Mouse (Mus musculus) liver, adult 2 months (tissue): ENCODE results near the gene Agpat2. TPM values are rescaled to one million over a fixed set of nuclear protein-coding genes. Genes with fewer than 3 reads are reported as not detected.
A peak's percentile ranks its signal among the peaks of the same experiment; 100 is the strongest.

Source experiments
- DNase-seq: peaks from one replicate; pipeline ENCODE4 v3.0.0-alpha.2; 2011; ENCODE audit warnings: low read depth, low spot score; ENCODE audit errors: extremely low read depth
- H3K27ac ChIP-seq: fragments of 200-500 bp; replicated peaks from 2 replicates; pipeline ENCODE4 v1.5.1; 2012; ENCODE audit warnings: low read depth, mild to moderate bottlenecking, control low read depth, inconsistent platforms, low read length; ENCODE audit not compliant: insufficient read depth
- H3K27me3 ChIP-seq: fragments of 200-500 bp; 2 replicates; pipeline ENCODE4 v1.6.1; 2012; ENCODE audit warnings: mild to moderate bottlenecking, moderate library complexity, low read length, inconsistent platforms; ENCODE audit not compliant: control insufficient read depth, insufficient read depth
- H3K36me3 ChIP-seq: fragments of 200-500 bp; 2 replicates; pipeline ENCODE4 v1.6.1; 2012; ENCODE audit warnings: low read length, inconsistent platforms; ENCODE audit not compliant: control insufficient read depth, insufficient read depth
- H3K4me1 ChIP-seq: fragments of 200-500 bp; 2 replicates; pipeline ENCODE4 v1.6.1; 2011; ENCODE audit warnings: low read length; ENCODE audit not compliant: control insufficient read depth, insufficient read depth
- H3K4me3 ChIP-seq: fragments of 200-500 bp; 2 replicates; pipeline ENCODE4 v1.5.1; 2011; ENCODE audit warnings: low read depth, mild to moderate bottlenecking, control low read depth, low read length, moderate library complexity; ENCODE audit not compliant: insufficient read depth
- H3K79me2 ChIP-seq: fragments of 200-500 bp; 2 replicates; pipeline ENCODE4 v1.6.1; 2012; ENCODE audit warnings: inconsistent platforms, mild to moderate bottlenecking, low read length, moderate library complexity; ENCODE audit not compliant: control insufficient read depth, insufficient read depth
- H3K9ac ChIP-seq: fragments of 200-500 bp; 2 replicates; pipeline ENCODE4 v1.6.1; 2012; ENCODE audit warnings: low read depth, mild to moderate bottlenecking, control low read depth, inconsistent platforms, low read length
- CTCF ChIP-seq: fragments of 200-500 bp; IDR thresholded peaks from 2 replicates; pipeline ENCODE4 v1.5.1; 2011; ENCODE audit warnings: low read depth, low read length, control low read depth
- POLR2A ChIP-seq: fragments of 200-500 bp; IDR thresholded peaks from 2 replicates; pipeline ENCODE4 v1.6.1; 2011; ENCODE audit warnings: low read length, control low read depth; ENCODE audit not compliant: insufficient read depth; ENCODE audit errors: extremely low read depth
- WGBS: fragments of 180-500 bp; shearing (Covaris S2); methylation state at CpG from one replicate; pipeline ENCODE4 v1.1.7; 2018; 5-methylcytosine and 5-hydroxymethylcytosine counted together
- polyA plus RNA-seq: library from polyadenylated mRNA; depleted of rRNA; stranded (reverse); fragments of >200 nt; gene quantifications from 2 replicates; pipeline ENCODE4 v1.2.3, GENCODE M21; 2012
- total RNA-seq: library from RNA; depleted of rRNA; stranded (reverse); fragments of >200 nt; gene quantifications from 2 replicates; pipeline ENCODE4 v1.2.3, GENCODE M21; 2014

Agpat2 gene
- total and polyA plus RNA-seq, 2 experiments, result 116 to 421 TPM

- H3K36me3 ChIP-seq, result no peaks in the 10 kb centered on the region
- H3K4me1 ChIP-seq, result no peaks in the 10 kb centered on the region
- no peak overlapping the region for H3K9ac ChIP-seq
- no peak for DNase-seq
- 40% methylated on average over 2 of the region's 2 CpGs for WGBS
- H3K79me2 ChIP-seq, result no peaks in the 10 kb centered on the region
- no peaks in the 10 kb centered on the region for H3K27me3 ChIP-seq
- no peak for TF ChIP-seq POLR2A
- TF ChIP-seq CTCF, result no peak
- H3K27ac ChIP-seq, result no peak overlapping the region
- no peak overlapping the region for H3K4me3 ChIP-seq
Observed at GRCm38 (mm10) chr2:26621246-26621645, 17.0 kb upstream of the Agpat2 start.

DNA sequence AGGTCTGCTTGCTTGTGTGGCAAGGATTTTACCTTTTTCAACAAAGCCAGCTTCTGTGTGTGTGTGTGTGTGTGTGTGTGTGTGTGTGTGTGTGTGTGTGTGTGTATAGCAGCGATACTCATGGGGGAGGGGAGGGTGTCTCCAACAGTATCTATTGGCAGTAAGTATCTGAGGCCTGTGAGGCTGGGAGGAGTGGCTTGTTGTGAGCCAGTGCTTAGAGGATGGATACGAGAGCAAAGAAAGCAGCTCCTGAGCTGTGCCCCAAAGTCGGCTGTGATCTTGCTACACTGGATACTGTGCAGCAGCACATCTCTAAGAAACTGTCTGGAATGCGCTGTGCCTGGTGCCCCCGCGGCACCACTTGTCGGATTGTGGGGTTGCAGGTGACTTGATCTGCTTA is 13.7 kb upstream of the Agpat2 start:
- H3K9ac ChIP-seq, result no peak overlapping the region
- H3K36me3 ChIP-seq, result no peaks in the 10 kb centered on the region
- TF ChIP-seq CTCF (no peak), POLR2A (no peak)
- WGBS, result 75% methylated on average over 7 of the region's 7 CpGs
- H3K27me3 ChIP-seq, result no peaks in the 10 kb centered on the region
- no peaks in the 10 kb centered on the region for H3K79me2 ChIP-seq
- H3K4me3 ChIP-seq, result no peak overlapping the region
- H3K4me1 ChIP-seq, result no peaks in the 10 kb centered on the region
- no peak overlapping the region for H3K27ac ChIP-seq
- no peak for DNase-seq

GRCm38 (mm10) chr2:26617331-26617730 is 13.1 kb upstream of the Agpat2 start:
- H3K4me3 ChIP-seq, result no peak overlapping the region
- TF ChIP-seq CTCF, result no peak
- no peak for TF ChIP-seq POLR2A
- H3K27me3 ChIP-seq, result no peaks in the 10 kb centered on the region
- no peaks in the 10 kb centered on the region for H3K36me3 ChIP-seq
- WGBS, result 68% methylated on average over 6 of the region's 6 CpGs
- no peaks in the 10 kb centered on the region for H3K4me1 ChIP-seq
- peak; percentile 64 for DNase-seq
- H3K27ac ChIP-seq, result no peak overlapping the region
- no peak overlapping the region for H3K9ac ChIP-seq
- no peaks in the 10 kb centered on the region for H3K79me2 ChIP-seq

DNA sequence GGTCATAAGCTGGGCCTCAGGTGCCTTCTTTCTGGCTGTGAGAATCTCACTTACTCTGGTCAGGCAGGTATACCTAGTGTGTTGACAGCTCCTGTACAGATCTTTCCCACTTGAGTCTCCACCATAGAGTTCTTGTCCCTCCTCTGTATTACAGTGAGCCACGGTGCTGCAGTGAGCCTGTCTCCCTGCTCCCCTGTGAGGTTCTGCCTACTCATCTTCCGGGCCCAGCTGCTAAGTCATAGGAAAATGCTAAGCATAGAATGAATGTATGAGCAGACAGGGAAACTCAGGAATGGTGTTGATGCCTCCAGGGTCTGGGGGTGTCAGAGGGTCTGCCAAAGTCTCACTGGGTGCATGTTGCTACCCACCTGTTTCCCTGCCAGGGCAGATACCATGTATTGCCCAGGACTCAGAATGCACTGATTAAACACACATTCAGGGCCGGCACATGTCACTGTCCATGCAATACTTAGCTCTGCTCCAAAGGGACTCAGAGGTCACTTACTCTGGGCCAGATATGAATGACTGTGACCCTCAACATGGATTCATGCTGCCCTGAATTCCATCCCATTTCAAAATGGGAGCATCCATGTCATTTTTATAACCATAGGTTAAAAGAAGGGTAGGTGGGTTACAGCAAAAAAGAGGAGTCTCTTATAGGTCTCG is 11.4 kb upstream of the Agpat2 start:
- peak; percentile 53 for DNase-seq
- Histone ChIP-seq H3K9ac (no peak overlapping the region), H3K27me3 (no peaks in the 10 kb centered on the region), H3K4me3 (no peak overlapping the region), H3K79me2 (no peaks in the 10 kb centered on the region), H3K4me1 (peaks cover 2% of the 10 kb centered on the region; the same call in 1 of the 2 replicates), H3K36me3 (no peaks in the 10 kb centered on the region), H3K27ac (no peak overlapping the region)
- 79% methylated on average over 4 of the region's 4 CpGs for WGBS
- no peak for TF ChIP-seq POLR2A
- no peak for TF ChIP-seq CTCF

DNA sequence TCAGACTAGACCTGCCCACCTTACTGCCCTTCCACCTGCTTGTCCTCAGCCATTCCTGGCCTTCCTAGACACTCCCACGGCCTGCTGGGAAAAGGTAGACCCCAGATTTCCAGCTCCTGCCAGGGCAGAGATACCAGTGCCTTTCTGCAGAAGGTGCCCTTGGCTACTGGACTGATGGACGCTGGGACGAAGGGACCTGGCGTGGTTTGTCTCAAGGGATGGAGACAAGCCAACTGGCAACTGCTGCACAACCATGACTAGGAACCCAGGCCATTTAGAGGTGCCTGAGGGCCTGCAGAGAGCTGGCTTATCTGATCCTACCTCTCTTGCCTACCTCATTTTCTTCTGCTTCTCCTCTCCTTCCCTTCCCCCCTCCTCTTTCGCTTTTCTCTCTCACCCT is 10.7 kb upstream of the Agpat2 start:
- DNase-seq, result peak; percentile 82
- TF ChIP-seq POLR2A, result no peak
- TF ChIP-seq CTCF, result no peak
- no peaks in the 10 kb centered on the region for H3K79me2 ChIP-seq
- H3K27ac ChIP-seq, result no peak overlapping the region
- no peak overlapping the region for H3K4me3 ChIP-seq
- H3K4me1 ChIP-seq, result peaks cover 2% of the 10 kb centered on the region; the same call in 1 of the 2 replicates
- H3K27me3 ChIP-seq, result no peaks in the 10 kb centered on the region
- WGBS, result 48% methylated on average over 5 of the region's 5 CpGs
- H3K36me3 ChIP-seq, result no peaks in the 10 kb centered on the region
- no peak overlapping the region for H3K9ac ChIP-seq

- Histone ChIP-seq H3K36me3 (no peaks in the 10 kb centered on the region), H3K79me2 (no peaks in the 10 kb centered on the region), H3K4me3 (no peak overlapping the region), H3K27ac (no peak overlapping the region), H3K9ac (no peak overlapping the region), H3K4me1 (peaks cover 7% of the 10 kb centered on the region; the same call in 1 of the 2 replicates), H3K27me3 (no peaks in the 10 kb centered on the region)
- no peak for DNase-seq
- TF ChIP-seq CTCF (no peak), POLR2A (no peak)
Observed at GRCm38 (mm10) chr2:26611896-26612295, 7.7 kb upstream of the Agpat2 start.
